Mouse (Mus musculus) megakaryocyte, embryonic 14.5 days (primary cell): ENCODE measurements around the gene Itgb2.

ENCODE experiments used
- FLI1 ChIP-seq: IDR thresholded peaks from 2 replicates; pipeline ENCODE4 v1.6.1; 2012; ENCODE audit warnings: low read length, inconsistent platforms, mixed read lengths
- GATA1 ChIP-seq: IDR thresholded peaks from 3 replicates; pipeline ENCODE4 v1.6.1; 2012; ENCODE audit warnings: mixed read lengths, low read length, inconsistent platforms, borderline replicate concordance

- TF ChIP-seq GATA1 (no peak), FLI1 (no peak)
Observed at GRCm38 (mm10) chr10:77491585-77491984, 38.5 kb upstream of the Itgb2 start.
